Mouse (Mus musculus): ENCODE results near the gene Rps18.

DNA sequence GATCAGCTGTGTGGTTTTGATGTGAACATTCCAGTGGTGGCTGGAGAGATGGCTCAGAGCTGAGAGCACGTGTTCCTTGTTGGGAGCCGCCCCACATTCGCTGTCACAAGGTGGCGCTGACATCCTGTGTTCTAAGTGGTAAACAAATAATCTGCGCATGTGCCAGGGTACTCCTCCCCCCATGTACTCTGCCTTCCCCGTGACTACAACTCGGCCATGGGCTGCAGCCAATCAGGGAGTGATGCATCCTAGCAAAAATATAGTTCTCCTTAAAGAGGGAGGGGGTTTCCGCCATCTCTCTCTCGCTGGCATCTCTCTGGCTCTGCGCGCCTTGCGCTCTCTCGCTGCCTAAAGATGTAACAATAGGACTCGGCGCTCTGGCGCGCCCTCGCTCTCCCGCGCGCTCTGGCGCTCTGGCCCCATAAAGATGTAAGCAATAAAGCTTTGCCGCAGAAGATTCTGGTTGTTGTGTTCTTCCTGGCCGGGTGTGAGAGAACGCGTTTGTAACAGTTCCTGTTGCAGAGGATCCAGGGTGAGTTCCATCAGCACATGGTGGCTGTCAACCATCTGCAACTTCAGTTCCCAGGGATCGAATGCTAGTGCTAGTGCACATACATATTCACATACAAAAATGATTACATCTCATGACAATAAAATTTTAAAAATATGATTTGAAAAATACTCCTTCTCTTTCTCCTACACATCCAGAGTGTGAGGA is 25.6 kb upstream of the Rps18 start:
- TF ChIP-seq CTCF (IDR thresholded peaks at IDR 0.05; ENCODE audit: low read depth) (peak; percentile 85), EP300 (IDR thresholded peaks at IDR 0.05; ENCODE audit: low read depth) (peak; percentile 65; the same call in 1 of the 2 replicates)
